Mouse (Mus musculus) small intestine, adult 2 months (tissue): Measurements from ENCODE around the gene Cdk2ap1.

Source experiments
- CTCF ChIP-seq: fragments of 200-500 bp; IDR thresholded peaks from 2 replicates; pipeline ENCODE4 v1.5.1; 2012; ENCODE audit warnings: low read depth, mild to moderate bottlenecking, control low read depth, inconsistent platforms, low read length, moderate library complexity, mixed read lengths; ENCODE audit not compliant: insufficient replicate concordance, insufficient read length; ENCODE audit errors: extremely low read depth
- POLR2A ChIP-seq: fragments of 200-500 bp; IDR thresholded peaks from 2 replicates; pipeline ENCODE4 v1.6.1; 2012; ENCODE audit warnings: low read depth, mild to moderate bottlenecking, control low read depth, inconsistent platforms, low read length, moderate library complexity

GRCm38 (mm10) chr5:124352141-124352920 is 10.6 kb downstream of the Cdk2ap1 start:
- TF ChIP-seq CTCF (no peak), POLR2A (no peak)
